Mouse (Mus musculus) CH12.LX (cell line): Measurements from ENCODE around the gene Ermard. TPM values are rescaled to one million over a fixed set of nuclear protein-coding genes. Genes with fewer than 3 reads are reported as not detected.

Experiments used
- DNase-seq: peaks from one replicate; pipeline ENCODE4 v3.0.0-alpha.2; 2013; ENCODE audit errors: extremely low read depth
- H3K27ac ChIP-seq: 2 replicates; pipeline ENCODE4 v1.5.1; 2012; ENCODE audit warnings: low read depth, mild to moderate bottlenecking, control low read depth, moderate library complexity; ENCODE audit not compliant: insufficient read depth
- H3K27me3 ChIP-seq: replicated peaks from 2 replicates; pipeline ENCODE3; 2012; ENCODE audit warnings: inconsistent platforms
- H3K36me3 ChIP-seq, 2 experiments: replicated peaks in 1 of 2; 2 replicates each; pipeline versions ENCODE3 to v1.6.1; 2012; ENCODE audit warnings: inconsistent platforms in 1 of 2, low read length in 1 of 2, mild to moderate bottlenecking in 1 of 2, mixed read lengths in 1 of 2, moderate library complexity in 1 of 2; ENCODE audit not compliant: control insufficient read depth in 1 of 2, insufficient read depth in 1 of 2
- H3K4me1 ChIP-seq, 2 experiments: 2 replicates each; pipeline ENCODE4 v1.6.1; 2012; ENCODE audit warnings: inconsistent platforms in 1 of 2, moderate library complexity in 1 of 2; ENCODE audit not compliant: insufficient read depth in 2 of 2, control insufficient read depth in 1 of 2
- H3K4me2 ChIP-seq: 2 replicates; pipeline ENCODE4 v1.6.1; 2012; ENCODE audit warnings: low read depth, mild to moderate bottlenecking, control low read depth; ENCODE audit not compliant: poor library complexity, insufficient read depth, severe bottlenecking
- H3K4me3 ChIP-seq, 3 experiments: fragments of 150-350 bp in 1 of 3; sonication (generic) in 1 of 3; replicated peaks in 1 of 3; 2 replicates each; pipeline versions ENCODE3 to v1.5.1; 2011 to 2012; ENCODE audit warnings: low read depth in 2 of 3, low read length in 2 of 3, mild to moderate bottlenecking in 2 of 3, moderate library complexity in 2 of 3, control low read depth in 1 of 3, improper control_type of control experiment in 1 of 3, inconsistent platforms in 1 of 3, mixed read lengths in 1 of 3; ENCODE audit not compliant: poor library complexity in 1 of 3
- H3K79me2 ChIP-seq: replicated peaks from 2 replicates; pipeline ENCODE4 v1.6.1; 2012; ENCODE audit warnings: mild to moderate bottlenecking, moderate library complexity; ENCODE audit not compliant: control insufficient read depth, poor library complexity, insufficient read depth, severe bottlenecking; ENCODE audit errors: extremely low read depth
- H3K9ac ChIP-seq: 2 replicates; pipeline ENCODE4 v1.6.1; 2012; ENCODE audit warnings: low read depth, mild to moderate bottlenecking, control low read depth, moderate library complexity; ENCODE audit not compliant: insufficient read depth
- H3K9me3 ChIP-seq: replicated peaks from 2 replicates; pipeline ENCODE3; 2012; ENCODE audit warnings: low read length, inconsistent platforms, mixed read lengths
- BHLHE40 ChIP-seq: IDR thresholded peaks from 2 replicates; pipeline ENCODE4 v1.6.1; 2011; ENCODE audit warnings: mild to moderate bottlenecking, low read depth, low read length, improper control_type of control experiment
- CHD1 ChIP-seq: IDR thresholded peaks from 2 replicates; pipeline ENCODE4 v1.6.1; 2012; ENCODE audit warnings: low read depth, low read length, improper control_type of control experiment, inconsistent platforms
- CHD2 ChIP-seq: IDR thresholded peaks from 2 replicates; pipeline ENCODE4 v1.6.1; 2011; ENCODE audit warnings: low read length, improper control_type of control experiment
- ELF1 ChIP-seq: IDR thresholded peaks from 2 replicates; pipeline ENCODE4 v1.6.1; 2014; ENCODE audit warnings: low read depth, mild to moderate bottlenecking, inconsistent platforms, low read length, improper control_type of control experiment
- EP300 ChIP-seq: IDR thresholded peaks from 2 replicates; pipeline ENCODE4 v1.6.1; 2011; ENCODE audit warnings: low read length, improper control_type of control experiment
- HCFC1 ChIP-seq: IDR thresholded peaks from 2 replicates; pipeline ENCODE4 v1.6.1; 2012; ENCODE audit warnings: low read depth, mild to moderate bottlenecking, inconsistent platforms, low read length, improper control_type of control experiment
- IRF4 ChIP-seq: IDR thresholded peaks from 2 replicates; pipeline ENCODE4 v1.6.1; 2014; ENCODE audit warnings: low read depth, mild to moderate bottlenecking, inconsistent platforms, low read length, improper control_type of control experiment
- KAT2A ChIP-seq: IDR thresholded peaks from 2 replicates; pipeline ENCODE4 v1.6.1; 2012; ENCODE audit warnings: low read length, improper control_type of control experiment, inconsistent platforms; ENCODE audit not compliant: insufficient replicate concordance
- MAFK ChIP-seq: IDR thresholded peaks from 2 replicates; pipeline ENCODE4 v1.6.1; 2011; ENCODE audit warnings: low read length, improper control_type of control experiment; ENCODE audit not compliant: insufficient replicate concordance
- MAZ ChIP-seq: IDR thresholded peaks from 2 replicates; pipeline ENCODE4 v1.6.1; 2012; ENCODE audit warnings: low read depth, mild to moderate bottlenecking, inconsistent platforms, low read length, improper control_type of control experiment, moderate library complexity
- MXI1 ChIP-seq: IDR thresholded peaks from 2 replicates; pipeline ENCODE4 v1.6.1; 2011; ENCODE audit warnings: mild to moderate bottlenecking, low read depth, low read length, improper control_type of control experiment
- MYC ChIP-seq: IDR thresholded peaks from 2 replicates; pipeline ENCODE4 v1.6.1; 2011; ENCODE audit warnings: low read depth, mild to moderate bottlenecking, improper control_type of control experiment, low read length
- NELFE ChIP-seq: IDR thresholded peaks from 2 replicates; pipeline ENCODE4 v1.6.1; 2011; ENCODE audit warnings: low read depth, low read length, improper control_type of control experiment
- RAD21 ChIP-seq: IDR thresholded peaks from 2 replicates; pipeline ENCODE4 v1.6.1; 2011; ENCODE audit warnings: low read depth, mild to moderate bottlenecking, low read length, improper control_type of control experiment, moderate library complexity
- TBP ChIP-seq: conservative IDR thresholded peaks from 2 replicates; pipeline ENCODE4 v1.6.1; 2011; ENCODE audit warnings: low read depth, low read length, improper control_type of control experiment
- USF1 ChIP-seq: IDR thresholded peaks from 2 replicates; pipeline ENCODE4 v1.6.1; 2014; ENCODE audit warnings: low read depth, mild to moderate bottlenecking, inconsistent platforms, low read length, improper control_type of control experiment
- ZC3H11A ChIP-seq: IDR thresholded peaks from 2 replicates; pipeline ENCODE4 v1.6.1; 2012; ENCODE audit warnings: low read depth, mild to moderate bottlenecking, inconsistent platforms, low read length, improper control_type of control experiment
- ZMIZ1 ChIP-seq: IDR thresholded peaks from 2 replicates; pipeline ENCODE4 v1.6.1; 2012; ENCODE audit warnings: low read depth, mild to moderate bottlenecking, inconsistent platforms, low read length, improper control_type of control experiment
- ZNF384 ChIP-seq: IDR thresholded peaks from 2 replicates; pipeline ENCODE4 v1.6.1; 2012; ENCODE audit warnings: low read depth, low read length, improper control_type of control experiment, inconsistent platforms
- dilution Hi-C: fragments of 300-500 bp; cut with MboI; formaldehyde crosslinking; loops from 2 replicates; pipeline ENCODE4 v1.14.3; 2020; ENCODE audit warnings: low sequenced_read_pairs; ENCODE audit not compliant: extremely low pct_unique_long_range_greater_than_20kb, extremely low pct_ligation_motif_present
- in situ Hi-C: fragments of 300-500 bp; cut with MboI; formaldehyde crosslinking; loops from 3 replicates; pipeline ENCODE4 v1.14.3; 2019; ENCODE audit warnings: low sequenced_read_pairs, low pct_ligation_motif_present, low pct_unique_long_range_greater_than_20kb, mixed read lengths
- polyA plus RNA-seq: library from polyadenylated mRNA; unstranded; fragments of >175 nt; gene quantifications from 2 replicates; pipeline ENCODE4 v1.2.1, GENCODE M21; 2012; ENCODE audit warnings: low read depth; ENCODE audit not compliant: insufficient read length
- total RNA-seq, 2 experiments: library from RNA; depleted of rRNA; stranded (reverse); fragments of 300-350 nt in 1 of 2; fragments of >200 nt in 1 of 2; gene quantifications; 2 replicates each; pipeline ENCODE4 v1.2.3; 2012 to 2014

The Ermard gene
- total and polyA plus RNA-seq, 3 experiments, result 32.0 to 45.6 (median 38.8) TPM

DNA sequence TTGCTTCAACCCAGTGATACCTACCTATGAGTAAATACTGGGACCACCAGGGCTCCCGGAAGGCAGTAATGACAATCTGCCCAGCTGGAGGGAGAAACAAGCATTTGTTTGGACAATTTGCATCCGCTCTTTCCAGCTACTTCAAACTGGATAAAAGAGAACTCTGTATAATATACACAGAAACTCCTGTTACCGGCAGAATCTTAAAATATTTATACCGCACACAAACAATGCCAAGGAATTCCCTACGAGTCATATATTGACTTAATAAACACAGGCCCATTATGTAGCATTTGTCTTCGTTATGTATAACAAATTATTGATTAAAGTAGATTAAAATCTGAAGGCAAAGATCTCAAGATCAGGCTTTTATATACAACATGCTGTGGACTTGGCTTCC lies 79.6 kb downstream of the Ermard start:
- Histone ChIP-seq H3K4me3 (no peak overlapping the region), H3K79me2 (no peaks in the 10 kb centered on the region), H3K27ac (no peak overlapping the region), H3K9ac (no peak overlapping the region), H3K4me2 (no peak overlapping the region), H3K36me3 (no peaks in the 10 kb centered on the region), H3K27me3 (no peaks in the 10 kb centered on the region), H3K4me1 (no peaks in the 10 kb centered on the region), H3K9me3 (no peaks in the 10 kb centered on the region)
- DNase-seq, result no peak
- dilution Hi-C loops (no loop called here), in situ Hi-C loops (no loop called here)
- TF ChIP-seq MXI1, result no peak
- no peak for TF ChIP-seq ZC3H11A
- TF ChIP-seq MAZ, result no peak
- no peak for TF ChIP-seq MAFK
- TF ChIP-seq ZMIZ1, result no peak
- TF ChIP-seq BHLHE40, result no peak
- no peak for TF ChIP-seq USF1
- TF ChIP-seq ZNF384, result no peak
- no peak for TF ChIP-seq EP300
- no peak for TF ChIP-seq MYC
- TF ChIP-seq CHD1, result no peak
- no peak for TF ChIP-seq ELF1
- TF ChIP-seq TBP, result no peak

- H3K9ac ChIP-seq, result no peak overlapping the region
- no peak overlapping the region for H3K4me2 ChIP-seq
- H3K36me3 ChIP-seq, result no peaks in the 10 kb centered on the region
- no peak overlapping the region for H3K27ac ChIP-seq
- dilution Hi-C loops (no loop called here), in situ Hi-C loops (no loop called here)
- no peaks in the 10 kb centered on the region for H3K27me3 ChIP-seq
- TF ChIP-seq ELF1 (no peak), MAZ (no peak), RAD21 (no peak), HCFC1 (no peak), NELFE (no peak), IRF4 (no peak), ZMIZ1 (no peak), CHD2 (no peak), KAT2A (no peak), MAFK (no peak)
- H3K4me1 ChIP-seq, result peaks cover 2 to 22% of the 10 kb centered on the region in 2 experiments; a peak in 3 of 4 replicates
- H3K79me2 ChIP-seq, result no peaks in the 10 kb centered on the region
- no peak for DNase-seq
- no peak overlapping the region for H3K4me3 ChIP-seq
- no peaks in the 10 kb centered on the region for H3K9me3 ChIP-seq
Observed at GRCm38 (mm10) chr17:15129630-15130287, 88.8 kb downstream of the Ermard start.
